Mouse (Mus musculus): Measurements from ENCODE around the gene Ipmk. TPM values are rescaled to one million over a fixed set of nuclear protein-coding genes. Genes with fewer than 3 reads are reported as not detected.

Gene Ipmk
- total RNA-seq, 4 experiments from 2014 or later: 25.8 to 31.7 (median 29.2) TPM

DNA sequence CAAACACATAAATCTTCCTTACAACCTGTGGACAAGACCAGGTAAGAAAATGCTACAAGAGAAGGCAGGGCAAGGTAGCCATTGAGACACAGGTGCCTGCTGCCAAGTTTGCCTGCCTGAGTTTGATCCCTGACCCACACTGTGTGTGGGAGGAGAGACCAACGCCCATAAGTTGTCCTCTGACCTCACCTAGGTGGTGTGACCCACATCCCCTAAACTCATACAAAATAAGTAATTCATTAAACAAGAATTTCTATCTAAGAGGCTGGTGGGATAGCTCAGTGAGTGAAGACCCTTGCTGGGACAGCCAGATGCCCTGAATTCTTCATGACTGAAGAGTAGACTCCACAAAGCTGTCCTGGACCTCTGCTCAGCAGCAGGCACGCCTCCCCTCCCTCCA is 7.4 kb upstream of the Ipmk start:
- DNase-seq (ENCODE audit: low spot score in 2 of 2): no peak

DNA sequence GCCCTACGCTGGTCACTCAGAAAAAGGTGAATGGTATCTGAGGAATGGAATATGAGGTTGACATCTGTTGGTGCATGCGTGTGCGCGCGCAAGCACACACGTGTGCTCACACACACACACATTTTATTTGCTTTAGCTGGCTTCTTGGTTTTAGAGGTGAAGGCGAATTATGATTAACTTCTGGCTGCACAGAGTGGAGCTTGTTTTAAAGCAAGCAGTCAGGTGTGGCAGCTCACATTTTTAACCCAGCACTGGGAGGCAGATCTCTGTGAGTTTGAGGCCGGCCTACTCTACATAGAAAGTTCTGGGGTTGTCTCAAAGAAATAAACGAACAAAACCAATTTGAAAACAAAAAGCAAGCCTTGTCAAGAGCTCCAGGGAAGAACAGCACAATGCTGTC is 6.3 kb upstream of the Ipmk start:
- no peak for DNase-seq (ENCODE audit: low spot score in 2 of 2)

DNA sequence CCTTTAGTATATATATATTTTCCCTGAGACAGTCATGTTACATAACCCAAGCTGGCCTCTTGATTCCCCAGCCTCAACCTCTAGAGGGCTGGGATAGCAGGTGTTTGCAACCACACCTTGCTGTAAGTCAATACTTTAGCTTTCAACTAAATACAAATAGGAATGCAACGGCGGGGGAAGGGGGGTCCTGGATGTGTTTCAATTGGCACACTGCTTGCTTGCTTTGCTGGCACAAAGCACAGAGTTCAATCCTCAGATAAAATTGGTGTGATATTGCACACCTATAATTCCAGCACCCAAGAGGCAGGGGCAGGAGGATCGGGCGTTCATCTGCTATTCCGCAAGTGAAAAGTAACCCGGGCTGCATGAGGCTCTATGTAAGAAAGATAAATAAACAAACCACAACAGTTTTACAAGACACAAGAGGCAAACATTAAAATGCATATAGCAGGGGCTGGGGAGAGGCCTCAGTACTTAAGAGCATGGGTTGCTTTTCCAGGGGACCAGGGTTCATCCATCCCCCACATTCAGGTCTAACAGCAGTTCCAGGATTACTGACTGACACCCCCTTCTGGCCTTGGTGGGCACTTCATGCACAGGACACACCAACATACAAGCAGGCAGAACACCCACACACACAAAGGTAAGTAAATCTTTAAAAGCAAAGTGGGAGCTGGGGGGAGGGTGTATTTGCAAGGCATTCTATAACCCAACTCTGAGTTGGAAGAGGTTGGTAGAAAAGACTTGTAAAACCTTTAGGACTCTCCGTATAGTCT is 5.3 kb upstream of the Ipmk start:
- DNase-seq (ENCODE audit: low spot score in 2 of 2): no peak

DNA sequence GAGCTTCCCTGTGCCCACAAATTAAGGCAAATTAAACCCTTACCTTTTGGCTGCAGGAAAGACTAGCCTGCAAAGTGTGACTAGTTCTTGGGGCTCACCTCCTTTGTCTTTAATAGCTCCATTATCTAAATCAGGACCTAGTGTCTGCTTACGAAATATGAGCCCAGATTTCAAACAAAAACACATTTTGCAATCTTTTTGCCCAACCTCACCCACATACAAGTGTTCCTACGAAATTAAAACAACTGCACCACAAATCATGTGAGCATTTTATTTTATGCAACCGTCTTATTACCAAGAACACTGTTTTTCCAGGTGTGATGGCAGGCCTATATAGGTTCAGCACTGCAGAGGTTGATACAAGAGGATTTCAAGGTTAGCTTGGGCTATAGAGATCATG is 4.4 kb upstream of the Ipmk start:
- DNase-seq (ENCODE audit: low spot score in 2 of 2): no peak

DNA sequence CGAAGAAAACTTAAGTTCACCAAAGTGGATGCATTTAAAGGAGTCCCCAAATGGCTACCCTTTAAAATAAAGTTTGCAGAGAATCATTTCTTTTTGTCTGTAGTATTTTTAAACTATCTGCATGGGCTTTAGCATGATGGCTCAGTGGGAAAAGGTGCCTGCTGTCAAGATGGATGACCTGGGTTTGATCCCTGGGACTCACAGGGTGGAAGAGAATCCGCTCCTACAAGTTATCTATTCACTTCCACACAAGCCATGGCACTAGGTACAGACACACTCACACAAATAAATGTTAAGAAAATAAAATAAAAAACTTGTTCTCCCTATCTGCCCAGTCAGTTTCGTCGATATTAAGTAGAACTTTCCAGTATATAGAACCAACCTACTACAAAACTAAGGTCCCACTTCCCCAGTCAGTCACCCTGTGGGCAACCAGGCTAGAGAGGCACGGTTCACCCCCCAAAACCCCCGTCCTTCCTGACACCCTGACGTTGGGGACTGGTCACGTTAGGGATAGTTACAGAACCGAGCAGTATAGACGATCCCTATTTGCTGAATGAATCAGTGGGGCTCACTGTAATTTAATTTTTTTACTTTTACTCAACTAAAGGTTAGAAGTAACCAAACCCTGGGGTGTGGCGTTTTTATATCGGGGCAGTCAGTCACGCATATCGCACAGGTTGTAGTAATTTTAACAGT is 3.8 kb upstream of the Ipmk start:
- DNase-seq (ENCODE audit: low spot score in 2 of 2): no peak

DNA sequence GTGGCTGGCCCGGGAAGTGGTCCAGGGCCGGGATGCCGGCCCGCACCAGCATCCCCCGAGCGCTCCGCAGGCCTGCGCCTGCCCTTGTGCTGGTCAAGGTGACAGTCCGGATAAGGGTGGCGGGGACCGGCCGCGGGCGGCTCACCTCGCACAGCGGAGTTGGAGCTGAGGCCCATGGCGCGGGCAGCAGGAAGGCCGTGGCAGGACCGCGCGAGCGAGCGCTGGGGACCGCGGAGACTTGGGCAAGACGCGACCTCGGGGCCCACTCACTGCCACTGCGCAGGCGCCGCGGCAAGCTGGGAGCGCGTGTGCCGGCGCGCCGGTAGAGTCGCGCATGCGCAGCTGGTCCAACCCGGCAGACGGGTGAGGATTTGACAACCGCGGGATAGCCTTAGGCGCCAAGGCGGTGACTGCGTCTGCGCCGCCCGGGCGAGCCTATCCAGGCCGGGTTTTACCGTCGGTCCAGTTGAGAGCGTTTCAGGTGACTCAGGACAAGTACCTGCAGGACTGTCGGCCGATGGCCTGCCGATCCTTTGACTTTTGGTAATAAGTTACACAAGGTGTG is 2.9 kb upstream of the Ipmk start, which contains the start of gene Cisd1:
Cisd1 (minus strand) TSS at position 376 of the 565 bp plus-strand sequence.
- peak; percentile 81 to 93 for DNase-seq (ENCODE audit: low spot score in 2 of 2)

DNA sequence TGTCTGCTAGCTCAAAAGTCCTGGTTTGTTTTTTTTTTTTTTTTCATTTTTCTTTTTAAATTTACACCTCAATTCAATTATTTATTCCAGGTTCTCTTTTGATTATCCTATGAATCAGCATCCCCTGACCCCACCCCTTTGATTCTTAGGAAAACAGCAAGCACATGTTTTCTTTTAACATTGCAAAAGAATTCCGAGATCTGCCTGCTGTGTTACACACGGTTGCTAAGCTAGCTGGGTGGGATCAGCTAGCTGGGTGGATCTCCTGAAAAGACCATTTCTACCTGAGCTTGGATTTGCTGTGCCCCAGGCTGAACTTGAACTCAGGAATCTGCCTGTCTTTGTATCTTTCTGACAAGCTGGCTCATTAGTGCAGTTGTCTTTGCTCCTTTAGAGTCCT is 1.5 kb upstream of the Ipmk start:
- DNase-seq (ENCODE audit: low spot score in 2 of 2): no peak

DNA sequence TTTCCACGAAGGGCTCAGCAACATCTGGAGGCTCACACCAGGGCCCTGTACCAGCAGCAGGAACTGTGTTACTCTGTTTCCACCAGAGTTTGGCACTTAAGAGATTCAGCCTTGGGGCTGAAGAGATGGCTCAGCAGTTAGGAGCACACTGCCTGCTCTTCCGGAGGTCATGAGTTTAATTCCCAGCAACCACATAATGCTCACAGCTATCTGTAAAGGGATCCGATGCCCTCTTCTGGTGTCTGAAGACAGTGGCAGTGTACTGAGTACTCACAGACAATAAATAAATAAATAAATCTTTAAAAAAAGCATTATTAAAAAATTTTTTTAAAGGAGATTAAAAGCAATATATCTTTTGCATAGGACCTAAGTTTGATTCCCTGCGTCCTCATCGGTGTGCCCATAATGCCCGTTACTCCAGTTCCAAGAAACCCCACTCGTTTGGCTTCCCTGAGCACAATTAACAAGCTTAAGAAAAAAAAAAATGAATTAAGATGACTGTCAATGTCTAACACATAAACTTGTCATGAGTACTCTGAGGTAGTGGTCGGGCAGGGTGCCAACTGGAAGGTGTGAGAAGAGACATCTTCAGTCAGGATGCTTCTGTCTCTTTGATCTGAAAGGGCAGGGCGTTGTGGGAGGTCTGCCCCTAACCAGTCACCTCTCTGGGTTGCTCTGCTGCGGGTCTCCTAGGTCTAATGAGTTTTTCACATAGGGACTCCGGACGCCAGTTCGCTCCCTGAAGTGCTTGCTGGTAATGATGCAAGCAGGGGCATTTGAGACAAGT is 648 bp upstream of the Ipmk start:
- no peak for DNase-seq (ENCODE audit: low spot score in 2 of 2)

DNA sequence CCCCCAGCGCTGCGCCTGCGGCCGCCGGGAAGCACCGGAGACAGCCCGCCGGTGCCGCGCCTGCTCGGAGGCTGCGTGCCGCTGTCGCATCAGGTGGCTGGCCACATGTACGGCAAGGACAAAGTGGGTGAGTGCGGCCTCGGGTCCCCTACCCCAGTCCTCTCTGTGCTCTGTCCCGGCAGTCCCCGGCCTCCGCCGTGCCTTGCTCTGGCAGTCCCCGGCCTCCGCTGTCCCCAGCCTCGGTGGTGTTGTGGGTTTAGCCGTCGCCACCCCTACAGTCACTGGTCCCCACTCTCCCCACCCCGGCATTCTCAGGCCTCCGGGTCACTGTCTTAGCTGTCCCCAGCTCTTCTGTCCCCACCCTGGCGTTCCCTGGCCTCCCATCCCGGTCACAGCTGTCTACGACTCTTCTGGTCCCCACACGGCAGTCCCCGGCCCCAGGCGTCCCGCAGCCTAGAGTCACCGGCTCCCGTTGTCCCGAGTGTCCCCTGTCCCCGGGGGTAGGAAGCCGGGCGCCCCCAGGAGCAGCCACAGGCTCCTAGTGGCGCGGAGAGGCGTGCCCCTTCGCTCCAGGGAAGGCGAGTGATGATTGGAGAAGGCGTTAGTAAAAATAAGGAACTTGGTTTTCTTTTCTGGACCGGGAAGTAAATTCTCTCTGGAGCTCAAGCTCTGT is 537 bp downstream of the Ipmk start:
- DNase-seq (ENCODE audit: low spot score in 2 of 2): peak; percentile 28 to 43

DNA sequence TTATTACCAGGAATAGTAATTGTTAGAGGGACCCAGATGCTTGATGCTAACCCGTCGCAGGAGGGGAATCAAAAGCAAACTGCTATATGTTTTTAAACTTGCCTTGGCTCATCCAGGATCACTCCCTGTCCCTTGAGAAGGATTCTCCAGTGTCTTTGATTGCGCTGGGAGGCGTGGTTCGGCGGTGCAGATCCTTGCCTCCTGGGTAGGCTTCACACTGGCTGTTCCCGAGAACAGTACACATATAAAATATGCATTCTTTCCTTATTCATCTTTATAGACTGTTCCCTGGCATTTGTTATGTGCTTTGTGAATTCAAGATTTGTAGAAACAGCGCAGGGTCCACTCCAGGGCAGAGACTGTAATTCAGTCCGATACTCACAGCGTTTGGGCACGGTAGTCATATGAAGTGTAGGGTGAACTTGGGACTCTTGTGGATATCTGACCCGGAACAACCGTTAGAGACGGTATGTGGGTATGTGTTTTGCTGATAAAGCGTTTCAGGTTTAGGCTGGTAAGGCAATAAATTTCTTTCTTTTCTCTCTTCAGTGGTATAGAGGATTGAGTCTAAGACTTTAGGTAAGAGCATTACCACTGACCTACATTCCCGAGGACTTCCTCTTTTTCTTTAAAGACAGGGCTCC is 1.2 kb downstream of the Ipmk start:
- no peak for DNase-seq (ENCODE audit: low spot score in 2 of 2)

DNA sequence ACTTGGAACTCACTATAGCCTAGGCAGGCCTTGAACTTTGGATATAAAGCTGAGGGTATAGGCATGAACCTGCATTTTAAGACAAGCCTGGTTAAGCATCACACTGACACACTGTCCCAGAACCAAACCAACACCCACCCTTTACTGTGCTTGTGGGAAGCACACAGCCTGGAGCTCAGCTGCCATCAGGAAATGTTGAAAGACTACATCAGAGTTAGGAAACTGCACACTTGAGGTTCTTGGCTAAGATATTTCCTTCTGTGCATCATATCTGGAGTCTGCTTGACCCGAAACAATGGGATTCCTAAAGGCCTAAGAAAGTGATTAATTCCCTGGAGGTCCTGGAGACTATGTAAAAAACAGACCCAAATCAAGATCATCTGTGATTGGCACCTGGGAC is 1.7 kb downstream of the Ipmk start:
- DNase-seq (ENCODE audit: low spot score in 2 of 2): no peak

DNA sequence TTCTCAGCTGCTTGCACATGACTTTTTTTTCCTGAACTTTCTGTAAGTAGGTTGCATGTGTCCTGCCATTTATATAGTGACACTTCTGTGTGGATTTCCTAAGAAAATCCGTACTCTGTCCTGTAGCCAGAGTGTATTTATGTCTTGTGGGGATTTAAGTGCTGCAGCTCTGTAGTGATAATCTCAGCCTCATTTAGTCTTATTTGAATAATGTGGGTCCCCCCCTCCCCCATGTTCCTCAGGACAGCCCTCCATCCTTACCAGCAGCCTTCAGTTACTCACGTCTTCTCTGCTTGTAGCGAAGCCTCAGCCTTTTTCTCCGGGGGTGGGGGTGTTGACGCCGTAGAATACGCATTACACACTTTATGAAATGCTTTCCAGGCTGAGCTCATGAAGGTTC is 3.7 kb downstream of the Ipmk start:
- no peak for DNase-seq (ENCODE audit: low spot score in 2 of 2)

DNA sequence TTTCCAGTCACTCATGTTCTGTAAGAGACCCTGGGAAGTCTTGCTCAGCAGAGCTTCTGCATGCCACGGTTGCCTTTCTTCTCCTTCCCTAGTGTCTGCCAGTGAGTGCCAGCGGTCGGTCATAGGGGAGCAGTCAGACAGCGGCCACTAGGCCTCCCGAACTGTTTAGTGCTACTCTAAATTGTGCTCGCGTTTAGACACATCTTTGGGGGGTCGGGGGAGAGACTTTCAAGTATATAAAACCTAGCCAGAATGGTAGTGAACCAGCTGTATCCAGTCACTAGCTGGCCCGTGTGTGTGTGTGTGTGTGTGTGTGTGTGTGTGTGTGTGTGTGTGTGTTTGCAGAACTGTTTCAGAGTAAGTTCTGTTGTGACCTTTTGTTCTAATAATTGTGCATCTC is 6.3 kb downstream of the Ipmk start:
- no peak for DNase-seq (ENCODE audit: low spot score in 2 of 2)

DNA sequence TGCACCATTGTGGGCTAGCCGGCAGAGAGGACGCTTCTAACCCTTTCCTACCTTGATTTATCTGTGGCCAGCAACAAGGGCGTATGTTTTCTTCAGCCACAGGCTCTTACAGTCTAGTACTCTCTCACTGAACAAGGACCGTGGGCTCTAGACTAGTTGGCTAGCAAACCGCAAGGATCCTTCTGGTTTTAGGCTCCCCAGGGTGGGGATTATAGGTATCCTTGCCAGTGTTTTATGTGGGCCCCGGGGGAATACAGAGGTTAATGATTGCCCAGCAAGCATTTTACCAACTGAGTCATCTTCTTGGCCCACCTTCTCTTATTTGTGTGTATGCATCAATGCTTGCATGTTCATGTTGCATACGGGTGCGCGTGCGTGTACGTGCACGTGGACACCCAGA is 7.4 kb downstream of the Ipmk start:
- DNase-seq (ENCODE audit: low spot score in 2 of 2): no peak

DNA sequence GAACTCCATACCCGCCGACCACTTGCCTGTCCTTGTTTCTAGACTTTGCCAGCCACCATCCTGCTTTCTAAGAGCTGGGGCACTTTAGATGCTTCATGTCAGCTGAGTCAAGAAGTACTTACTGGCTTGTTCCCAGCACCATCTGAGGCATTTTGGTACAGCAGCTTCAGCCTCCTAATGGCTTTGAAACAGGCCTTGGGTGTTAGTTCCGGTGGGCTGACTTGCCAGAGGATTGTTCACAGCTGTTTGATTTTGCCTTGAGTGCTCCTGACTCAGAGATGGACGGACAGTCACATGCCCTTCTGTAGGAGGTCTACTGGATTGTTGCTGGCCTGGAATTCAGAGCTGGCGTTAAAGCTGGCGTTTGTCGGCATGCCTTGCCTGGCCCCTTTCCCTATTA is 13.5 kb downstream of the Ipmk start:
- no peak for DNase-seq (ENCODE audit: low spot score in 2 of 2)

DNA sequence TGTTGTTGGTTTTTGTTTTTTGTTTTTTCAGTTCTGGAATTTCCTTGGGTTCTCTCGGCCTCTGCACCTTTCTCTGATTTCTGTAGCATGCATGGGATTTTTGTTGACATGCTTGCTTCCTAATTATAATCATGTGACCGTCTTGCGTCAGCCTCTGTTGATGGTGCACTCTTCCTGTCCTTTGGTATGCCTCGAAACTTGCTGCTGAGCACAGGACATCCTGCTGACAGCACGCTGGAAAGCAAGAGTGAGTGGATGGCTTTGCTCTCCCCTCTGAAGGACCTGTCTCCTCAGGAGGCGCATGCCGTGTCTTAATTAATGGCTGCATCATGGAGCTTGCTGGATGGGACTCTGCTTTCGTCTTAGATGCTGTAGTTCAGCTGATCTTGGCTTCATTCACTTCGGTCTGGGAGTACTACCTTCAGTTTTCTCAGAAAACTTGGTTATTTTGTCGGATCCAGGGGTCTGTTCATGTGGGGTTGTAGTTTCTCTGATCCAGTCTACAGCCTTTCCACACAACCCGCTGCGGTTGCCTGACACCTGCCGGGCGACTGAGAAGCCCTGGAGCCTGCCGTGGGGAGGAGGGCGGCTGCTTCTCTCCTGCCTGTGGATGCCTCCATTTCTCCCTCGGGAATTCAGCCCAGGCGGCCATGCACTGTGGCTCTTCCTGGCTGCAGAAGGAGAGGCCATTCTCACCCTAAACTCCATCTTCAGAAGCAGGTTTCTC is 14.4 kb downstream of the Ipmk start:
- no peak for DNase-seq (ENCODE audit: low spot score in 2 of 2)

DNA sequence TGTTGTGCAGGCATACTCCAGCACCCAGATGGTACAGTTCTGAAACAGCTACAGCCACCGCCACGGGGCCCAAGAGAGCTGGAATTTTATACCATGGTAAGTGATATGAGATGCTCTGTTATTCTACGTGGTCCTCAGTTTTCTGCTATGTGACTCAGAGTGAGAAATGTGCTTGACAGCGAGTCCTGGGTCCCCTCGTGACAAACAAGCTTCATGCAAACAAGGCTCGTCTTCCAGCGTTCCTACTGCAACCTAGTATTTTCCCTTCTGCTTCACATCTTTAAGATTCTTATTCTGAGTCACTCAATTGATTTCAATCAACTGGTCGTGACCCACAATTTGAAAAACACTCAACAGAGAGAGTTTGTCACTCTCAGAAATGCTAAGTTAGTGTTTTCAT is 15.9 kb downstream of the Ipmk start:
- DNase-seq (ENCODE audit: low spot score in 2 of 2): no peak

DNA sequence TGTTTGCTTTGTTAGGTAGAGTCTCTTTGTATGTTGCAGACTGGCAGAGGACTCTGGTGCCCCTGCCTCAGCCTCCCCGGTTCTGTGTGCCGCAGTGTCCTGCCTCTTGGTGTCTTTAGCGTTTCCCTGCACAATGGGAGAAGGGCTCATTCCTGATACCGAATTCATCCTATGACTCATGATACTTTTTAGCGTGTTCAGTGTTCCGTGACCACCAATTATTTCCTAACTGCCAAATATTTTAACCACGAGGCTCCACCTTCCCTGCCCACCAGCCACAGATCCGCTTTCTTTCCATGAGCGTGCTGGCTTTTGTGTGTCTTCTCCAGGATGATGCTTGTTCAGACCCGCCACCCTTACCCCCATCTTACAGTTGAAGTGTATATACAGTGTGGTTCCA is 16.3 kb downstream of the Ipmk start:
- no peak for DNase-seq (ENCODE audit: low spot score in 2 of 2)

DNA sequence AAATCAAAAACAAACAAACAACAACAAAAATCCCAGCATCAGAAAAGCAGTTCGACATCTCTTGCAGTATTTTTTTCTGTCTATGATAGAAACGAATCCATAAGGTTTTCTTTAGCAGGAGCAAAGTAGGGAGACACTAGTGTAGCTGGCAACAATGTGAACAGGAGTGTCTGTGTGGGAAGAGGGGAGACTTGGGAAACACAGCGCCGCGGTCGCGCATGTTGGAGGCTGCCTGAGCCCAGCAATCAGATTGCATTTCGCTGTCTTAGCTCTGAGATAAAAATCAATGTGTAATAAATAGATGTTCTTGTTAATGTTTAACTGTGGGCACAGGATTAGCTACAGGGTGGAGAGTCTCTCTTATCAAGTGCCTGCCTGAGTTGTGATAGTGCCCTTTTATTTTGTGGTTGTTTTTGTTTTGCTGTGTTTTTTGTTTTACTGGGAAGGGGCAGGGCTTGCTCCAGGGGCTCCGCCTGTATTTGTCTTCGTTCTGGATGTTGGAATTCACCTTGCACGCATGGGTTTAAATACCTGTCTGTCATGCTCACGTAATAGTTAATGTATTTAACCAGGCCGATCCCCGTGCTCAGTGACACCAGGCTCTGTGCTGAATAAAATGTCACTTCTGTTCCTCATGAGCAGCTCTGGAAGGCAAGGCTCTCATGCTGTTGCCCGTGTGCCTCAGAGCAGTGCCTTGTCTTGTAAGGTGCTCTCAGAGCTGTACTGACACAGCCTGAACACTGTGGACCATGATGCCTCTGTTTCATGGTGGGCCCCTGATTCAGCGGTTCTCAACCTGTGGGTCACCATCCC is 20.8 kb downstream of the Ipmk start:
- DNase-seq (ENCODE audit: low spot score in 2 of 2): no peak
